Mouse (Mus musculus): ENCODE measurements at regions not wholly inside any gene's neighbourhood (a gene's known extent, or its start where the extent isn't known, plus 50 kb on each side); places are given as distances from the start of the nearest gene placed in this dataset.
A peak's percentile ranks its signal among the peaks of the same experiment; 100 is the strongest.
"Not testable (repeated sequence)": the region's sequence is repeated elsewhere in the genome, so short reads cannot be mapped to it uniquely, and the experiment has no call there.

DNA sequence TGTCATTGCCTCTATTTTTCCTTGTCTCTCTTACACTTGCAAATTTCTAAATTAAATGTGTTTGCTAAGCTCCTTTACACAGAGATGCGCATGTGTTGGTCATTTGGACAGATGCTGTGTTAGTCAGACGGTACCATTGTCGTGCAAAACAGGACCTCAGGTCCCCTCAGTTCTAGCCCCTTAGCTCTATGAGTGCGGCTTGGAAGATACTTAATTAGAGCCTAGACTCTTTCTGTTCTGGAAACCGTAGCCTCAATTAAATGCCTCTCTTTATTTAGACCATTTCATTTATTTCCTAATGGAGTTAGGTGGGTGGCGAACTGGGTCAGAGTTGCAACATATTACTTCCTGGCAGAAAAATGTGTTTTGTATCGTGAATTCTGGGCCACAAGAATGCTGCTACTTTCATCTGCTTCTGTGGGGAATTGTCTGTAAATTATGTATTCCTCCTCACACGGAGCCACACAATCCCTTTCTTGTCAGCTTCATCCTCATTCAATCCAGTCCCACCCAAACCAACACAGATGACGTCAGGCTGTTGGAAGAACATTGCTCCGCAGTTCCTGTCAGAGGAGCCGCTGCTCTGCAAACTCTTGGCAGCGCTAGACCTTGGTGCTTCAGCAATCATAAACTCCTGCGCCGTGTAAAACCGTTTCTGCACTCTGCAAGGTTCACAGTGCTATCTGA is 345.4 kb upstream of the Nova1 start:
- DNase-seq (ENCODE audit: low spot score in 2 of 2): peak; percentile 53 to 59

DNA sequence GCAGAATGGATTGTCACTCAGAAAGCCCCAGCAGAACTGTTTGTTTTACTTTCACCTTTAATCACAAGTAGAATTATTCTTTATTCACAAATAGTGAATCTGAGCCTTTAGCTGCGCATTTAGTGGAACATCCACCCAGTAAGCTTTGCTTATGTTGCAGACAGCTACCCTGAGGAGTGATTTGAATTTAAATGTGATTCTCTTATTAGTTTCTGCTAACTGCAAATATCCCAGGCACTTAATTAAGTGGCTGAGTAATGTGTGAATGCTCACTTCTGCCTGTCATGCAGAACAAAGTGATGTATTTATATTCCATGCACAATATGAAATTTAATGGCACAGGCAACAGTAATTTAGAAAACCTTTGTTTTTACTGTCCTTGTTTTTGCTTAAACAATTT is 344.4 kb upstream of the Nova1 start:
- no peak for DNase-seq (ENCODE audit: low spot score in 2 of 2)

DNA sequence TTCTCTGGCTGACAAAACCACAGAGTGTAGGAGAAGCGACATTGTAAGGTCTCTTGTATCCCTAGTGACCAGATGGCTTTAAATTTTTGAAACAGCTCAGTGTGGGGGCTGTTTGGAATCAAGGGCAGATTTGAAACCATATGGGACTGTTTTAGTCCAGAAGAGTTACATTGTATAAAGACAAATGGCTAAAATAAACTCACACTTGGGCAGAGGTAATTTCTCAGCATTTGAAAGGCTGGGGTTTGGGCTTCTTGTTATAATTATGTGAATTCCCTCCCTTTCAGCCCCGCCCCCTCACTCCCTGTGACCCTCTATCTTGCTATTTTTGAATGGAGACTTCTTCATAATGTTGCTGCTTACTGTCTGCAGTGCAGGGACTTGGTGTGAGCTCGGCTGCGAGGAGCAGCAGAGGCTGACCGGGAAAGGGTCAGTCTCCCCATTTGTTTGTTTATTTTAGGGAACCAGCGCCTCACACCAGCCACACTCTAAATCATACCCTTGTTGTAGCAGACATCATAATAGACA is 344.0 kb upstream of the Nova1 start:
- peak; percentile 3 to 6 for DNase-seq (ENCODE audit: low spot score in 2 of 2)

DNA sequence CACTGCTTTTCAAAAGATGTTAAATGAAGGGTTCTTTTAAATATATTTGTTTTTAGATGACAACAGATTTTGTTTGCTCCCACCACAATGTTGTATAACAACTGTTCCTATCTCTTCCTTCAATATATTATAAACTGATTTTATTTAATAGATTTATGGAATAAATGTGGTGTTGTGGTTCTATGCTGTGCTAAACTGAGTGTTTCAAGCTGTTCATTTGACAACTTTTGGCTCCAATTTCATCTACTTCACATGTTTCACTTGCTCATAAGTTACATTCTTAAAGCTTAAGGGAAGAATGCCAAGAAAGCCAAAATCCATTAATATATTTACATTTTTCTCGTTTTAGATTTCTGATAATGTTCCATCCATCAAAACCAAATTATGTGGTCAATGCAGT is 341.9 kb upstream of the Nova1 start:
- no peak for DNase-seq (ENCODE audit: low spot score in 2 of 2)

DNA sequence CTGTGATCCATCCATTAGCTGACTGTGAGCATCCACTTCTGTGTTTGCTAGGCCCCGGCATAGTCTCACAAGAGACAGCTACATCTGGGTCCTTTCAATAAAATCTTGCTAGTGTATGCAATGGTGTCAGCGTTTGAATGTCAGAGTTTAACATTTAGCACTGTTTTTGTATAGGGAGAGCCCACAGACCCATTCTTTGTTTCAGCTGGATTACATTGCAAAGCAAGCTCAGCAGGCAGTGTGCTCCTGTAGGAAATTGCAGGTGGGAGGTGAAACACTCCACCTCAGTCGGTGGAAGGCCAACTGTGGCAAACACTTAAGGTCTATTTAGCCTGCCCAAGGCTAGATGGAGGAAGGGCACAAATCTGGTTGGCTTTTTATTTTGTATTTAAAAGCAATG is 337.2 kb upstream of the Nova1 start:
- not testable (repeated sequence) for DNase-seq (ENCODE audit: low spot score in 2 of 2)

DNA sequence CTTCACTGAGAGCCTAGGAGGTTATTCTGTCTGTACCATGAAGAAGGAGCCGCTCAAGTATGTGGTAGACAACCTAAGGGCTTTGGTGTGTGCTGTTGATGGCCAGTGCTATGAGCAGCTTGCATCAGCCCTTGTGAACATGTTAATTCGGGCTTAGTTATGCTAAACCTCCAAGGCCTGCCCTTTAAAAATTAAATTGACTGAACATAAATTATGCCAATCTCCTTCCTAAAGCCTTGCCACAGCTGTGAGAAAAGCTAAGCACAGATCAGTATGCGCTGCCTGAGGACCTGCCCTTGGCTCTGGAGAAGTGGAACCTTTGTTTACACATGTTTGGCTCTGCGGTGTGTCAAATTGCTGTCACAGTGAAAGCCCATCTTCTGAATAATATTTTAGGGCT is 321.9 kb upstream of the Nova1 start:
- DNase-seq (ENCODE audit: low spot score in 2 of 2): no peak

DNA sequence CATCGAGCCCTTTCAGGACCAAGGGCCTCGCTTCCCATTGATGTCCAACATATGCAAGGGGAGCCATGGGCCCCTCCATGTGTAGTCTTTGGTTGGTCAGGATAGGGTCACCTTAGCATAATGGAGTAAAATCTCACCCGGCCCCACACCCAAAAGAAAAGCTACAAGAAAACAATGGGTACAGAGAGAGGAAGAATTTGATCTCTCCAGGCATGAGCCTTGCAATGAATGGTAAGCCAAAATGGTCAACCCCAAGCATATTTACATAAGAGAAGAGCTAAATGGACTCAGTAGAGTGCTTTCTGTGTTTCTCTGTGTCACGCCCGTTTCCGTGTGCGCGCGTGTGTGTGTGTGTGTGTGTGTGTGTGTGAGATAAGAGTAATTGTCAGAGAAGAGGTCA is 311.1 kb upstream of the Nova1 start:
- DNase-seq (ENCODE audit: low spot score in 2 of 2): no peak

DNA sequence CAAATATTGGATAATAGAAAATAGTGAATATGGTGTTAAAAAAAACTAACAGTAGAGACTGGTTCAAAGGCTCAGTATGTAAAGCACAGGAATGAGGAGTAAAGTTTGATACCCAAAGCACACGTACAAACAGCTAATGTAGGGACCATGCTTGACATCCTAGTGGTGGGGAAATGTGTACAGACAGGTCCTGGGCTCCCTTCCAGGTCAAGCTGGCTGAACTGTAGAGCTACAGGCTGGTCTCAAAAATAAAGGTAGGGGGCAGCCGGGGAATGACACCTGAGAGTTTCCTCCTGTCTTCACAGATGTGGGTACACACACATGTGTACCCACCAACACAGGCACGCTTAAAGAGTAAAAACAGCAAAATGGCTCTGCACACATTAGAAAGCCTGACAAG is 309.9 kb upstream of the Nova1 start:
- DNase-seq (ENCODE audit: low spot score in 2 of 2): no peak

DNA sequence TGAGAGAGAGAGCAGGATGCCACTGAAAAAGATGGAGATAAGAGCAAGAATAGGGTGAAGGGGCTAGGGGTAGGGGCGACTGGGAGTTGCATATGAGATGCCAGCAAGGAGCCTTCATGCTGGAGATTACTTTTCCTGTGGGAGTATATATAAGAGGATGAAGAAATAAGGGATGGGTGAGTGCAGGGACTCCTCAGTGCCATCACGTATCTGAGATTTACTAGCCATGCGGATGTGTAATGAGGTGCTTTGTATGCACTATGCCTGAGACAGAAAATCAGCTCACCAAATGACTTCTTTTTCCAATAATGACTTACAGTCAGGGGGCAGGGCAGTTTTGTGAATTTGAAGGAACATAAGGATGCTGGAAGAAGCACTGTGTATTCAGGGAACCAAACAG is 302.7 kb upstream of the Nova1 start:
- no peak for DNase-seq (ENCODE audit: low spot score in 2 of 2)

DNA sequence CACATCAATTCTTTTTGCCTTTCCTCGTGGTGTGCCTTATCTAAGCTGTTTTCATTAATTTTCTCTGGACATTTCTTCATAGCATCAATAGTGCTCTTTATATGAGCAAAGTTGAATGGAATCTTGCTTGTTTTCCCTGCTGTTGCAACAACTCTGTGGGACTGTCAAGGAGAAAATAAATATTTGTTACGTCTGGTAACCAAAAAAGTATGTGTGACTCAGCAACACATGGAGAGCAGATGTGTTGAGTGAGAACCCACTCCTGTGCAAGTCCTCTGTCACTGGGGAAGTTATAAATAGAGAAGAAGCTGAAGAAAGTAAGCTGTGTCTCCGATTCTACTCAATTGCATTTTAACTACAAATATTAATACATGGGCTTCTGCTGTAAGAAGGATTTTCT is 298.8 kb upstream of the Nova1 start:
- no peak for DNase-seq (ENCODE audit: low spot score in 2 of 2)

DNA sequence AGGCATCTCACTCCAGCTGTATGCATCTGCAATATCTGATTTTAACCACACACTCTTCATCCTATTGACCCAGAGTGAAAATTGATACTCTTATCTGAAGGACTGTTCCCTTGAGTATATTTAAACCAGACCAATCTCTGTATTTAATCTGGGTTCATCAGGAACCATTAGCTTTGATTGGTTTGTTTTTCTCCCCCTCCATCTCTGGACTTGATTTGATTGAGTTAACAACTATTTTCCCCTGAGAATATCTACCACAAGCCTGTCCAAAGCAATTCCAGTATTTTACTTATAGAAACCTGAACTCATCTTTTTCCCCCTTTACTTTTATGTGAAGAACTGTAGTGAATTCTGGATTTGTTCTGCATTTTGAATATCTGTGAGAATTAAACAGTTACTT is 270.5 kb upstream of the Nova1 start:
- DNase-seq (ENCODE audit: low spot score in 2 of 2): no peak

DNA sequence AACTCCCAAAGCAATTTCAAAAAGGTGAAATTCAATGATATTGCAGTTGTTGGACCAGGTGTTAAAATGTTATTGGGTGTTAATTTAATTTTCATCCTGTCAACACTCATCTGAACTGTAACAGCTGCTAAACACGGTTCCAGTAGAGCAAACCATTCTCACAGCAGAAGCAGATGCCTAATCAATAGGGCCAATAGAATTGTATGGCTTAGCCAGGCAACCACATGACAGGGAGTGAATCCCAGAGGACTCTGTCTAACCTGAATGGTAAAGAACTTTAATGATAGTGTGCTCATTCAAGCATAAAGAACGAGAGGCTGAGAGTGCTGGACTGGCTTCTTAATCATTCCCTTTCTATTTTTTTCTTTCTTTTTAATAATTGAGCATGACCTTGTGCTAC is 256.2 kb upstream of the Nova1 start:
- no peak for DNase-seq (ENCODE audit: low spot score in 2 of 2)

DNA sequence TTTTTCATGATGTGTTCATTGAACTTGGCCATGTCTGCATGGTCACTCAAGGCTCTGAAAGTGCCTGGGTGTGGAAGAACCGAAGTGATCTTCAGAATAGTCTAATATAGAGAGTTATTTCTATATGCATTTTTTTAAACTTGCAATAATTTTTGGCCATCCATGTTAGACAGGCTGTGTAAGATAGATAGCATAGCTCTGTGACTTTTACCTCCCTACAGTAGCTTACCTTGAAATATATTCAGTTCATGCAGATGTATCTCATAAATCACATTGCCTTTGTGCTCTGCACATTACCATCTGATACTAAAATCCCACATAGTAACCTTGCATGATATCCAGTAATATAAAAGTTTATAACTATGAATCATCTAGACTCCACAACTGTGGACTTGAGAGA is 233.7 kb upstream of the Nova1 start:
- no peak for DNase-seq (ENCODE audit: low spot score in 2 of 2)

DNA sequence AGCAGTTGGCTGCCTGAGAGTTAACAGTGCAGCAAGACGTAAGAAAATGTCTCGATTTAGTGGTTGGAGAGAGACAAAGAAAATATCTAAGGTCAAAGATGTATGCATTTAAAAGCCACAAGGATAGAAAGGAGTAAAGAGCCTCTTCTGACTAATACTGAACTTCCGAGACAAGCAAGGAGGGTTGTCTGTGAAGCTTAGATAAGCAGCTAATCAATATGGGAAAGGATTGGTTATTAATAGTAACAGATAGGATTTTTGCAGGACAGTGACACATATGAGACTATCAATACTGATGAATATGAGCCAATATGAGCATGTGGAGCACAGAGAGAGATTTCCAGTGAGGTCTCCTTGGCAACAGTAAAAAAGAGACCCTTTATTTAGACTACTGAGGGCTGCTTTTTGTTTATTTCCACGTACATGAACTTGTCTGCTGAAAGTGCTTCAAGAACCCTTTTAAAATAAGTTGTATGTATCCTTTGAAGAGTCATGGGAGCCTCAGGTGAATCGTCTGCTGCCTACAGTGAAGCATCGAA is 202.2 kb upstream of the Nova1 start:
- no peak for DNase-seq (ENCODE audit: low spot score in 2 of 2)

DNA sequence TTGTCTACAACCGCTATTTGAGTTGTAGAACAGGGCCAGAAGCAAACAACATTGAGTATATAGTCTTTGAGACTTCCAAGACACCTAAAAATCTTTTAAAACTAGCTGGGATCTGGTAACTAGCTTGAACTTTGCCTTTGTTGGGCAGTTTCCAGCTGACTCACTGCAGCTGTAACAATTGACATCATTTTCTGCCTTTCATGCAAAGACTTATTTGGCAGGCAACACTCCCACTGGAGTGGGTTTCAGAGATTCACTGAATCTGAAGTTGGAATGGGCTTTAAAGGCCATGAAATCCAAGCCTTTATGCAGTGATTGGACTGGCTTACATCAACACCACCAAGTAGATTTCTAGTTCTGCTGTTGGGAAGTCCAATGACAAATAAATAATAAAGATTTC is 173.6 kb upstream of the Nova1 start:
- DNase-seq (ENCODE audit: low spot score in 2 of 2): no peak

DNA sequence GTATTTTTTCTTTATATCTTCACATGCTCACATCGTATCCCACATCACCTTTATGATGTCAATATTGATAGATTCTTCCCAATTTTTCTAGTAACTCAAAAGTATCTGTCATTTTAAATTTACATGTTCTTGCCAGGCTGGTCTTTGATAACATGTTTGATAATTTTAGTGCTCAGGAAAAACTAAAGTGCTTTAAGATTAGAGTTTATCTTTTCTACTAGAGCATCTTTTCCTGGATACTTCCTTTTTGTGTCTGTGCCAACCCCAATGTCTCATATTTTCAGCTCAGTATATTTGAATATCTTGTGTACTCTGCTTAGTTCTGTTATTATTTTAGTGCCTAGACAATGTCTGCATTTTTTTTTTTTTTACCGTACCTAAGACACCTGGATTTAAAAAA is 170.2 kb upstream of the Nova1 start:
- no peak for DNase-seq (ENCODE audit: low spot score in 2 of 2)

DNA sequence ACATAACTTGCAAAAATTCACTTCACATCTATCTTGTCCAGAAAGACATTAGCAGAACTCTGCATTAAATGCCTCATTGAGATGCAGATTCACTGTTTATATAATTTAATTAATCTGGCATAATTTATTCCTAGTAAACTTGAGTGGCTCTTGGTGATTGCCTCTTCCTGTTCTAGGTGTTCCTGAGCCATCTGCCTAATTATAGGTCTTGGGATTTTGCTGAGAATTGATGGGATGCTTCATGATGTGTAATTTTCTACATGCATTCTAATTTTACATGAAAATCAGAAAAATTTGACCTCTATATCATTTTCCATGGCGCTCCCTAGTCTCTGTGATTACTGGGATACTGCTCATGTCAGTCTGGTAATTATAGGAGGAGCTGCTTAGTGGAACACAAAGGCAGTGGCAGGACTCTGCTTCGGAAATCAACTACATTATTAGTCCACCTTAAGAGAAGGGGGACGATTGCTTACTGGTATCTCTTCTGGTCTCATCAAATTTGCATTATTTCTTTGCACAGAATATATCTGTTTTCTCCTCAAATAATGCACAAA is 131.6 kb upstream of the Nova1 start:
- no peak for DNase-seq (ENCODE audit: low spot score in 2 of 2)

DNA sequence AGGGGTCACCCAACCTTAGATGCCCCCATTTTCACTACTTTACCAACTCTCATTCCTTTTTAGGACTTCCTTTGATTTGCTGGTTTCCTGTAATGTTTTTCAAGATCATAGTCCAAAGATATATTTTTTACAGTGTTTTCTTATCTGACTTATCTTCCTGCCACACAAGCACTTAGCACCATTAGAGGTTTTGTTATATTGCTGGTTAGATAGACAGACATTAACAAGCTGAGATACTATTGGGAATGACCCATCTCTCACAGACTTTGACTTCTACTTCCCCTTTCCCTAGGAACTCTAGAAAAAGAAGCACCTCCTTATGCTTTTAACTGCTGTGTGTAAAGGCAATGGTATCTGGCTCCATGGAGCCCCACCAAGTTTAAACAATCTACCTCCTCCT is 127.0 kb upstream of the Nova1 start:
- DNase-seq (ENCODE audit: low spot score in 2 of 2): no peak

DNA sequence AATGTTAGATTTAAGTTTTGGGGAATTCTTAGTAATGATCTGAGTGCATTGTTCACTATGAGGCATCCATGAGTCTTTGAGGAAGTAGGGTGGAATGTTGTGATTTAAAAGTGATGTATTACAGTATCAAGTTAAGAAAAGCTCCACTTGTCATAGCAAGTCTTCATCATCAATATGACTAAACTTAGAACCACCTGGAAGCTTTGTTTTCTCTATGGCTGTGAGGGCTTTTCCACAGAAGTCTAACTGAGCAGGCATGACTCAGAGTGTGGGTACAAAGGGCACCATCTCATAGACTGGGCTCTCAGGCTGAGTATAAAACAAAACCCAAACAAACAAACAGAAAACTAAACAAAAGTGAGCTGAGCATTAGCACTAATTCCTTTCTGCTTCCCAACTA is 112.4 kb upstream of the Nova1 start:
- DNase-seq (ENCODE audit: low spot score in 2 of 2): no peak

DNA sequence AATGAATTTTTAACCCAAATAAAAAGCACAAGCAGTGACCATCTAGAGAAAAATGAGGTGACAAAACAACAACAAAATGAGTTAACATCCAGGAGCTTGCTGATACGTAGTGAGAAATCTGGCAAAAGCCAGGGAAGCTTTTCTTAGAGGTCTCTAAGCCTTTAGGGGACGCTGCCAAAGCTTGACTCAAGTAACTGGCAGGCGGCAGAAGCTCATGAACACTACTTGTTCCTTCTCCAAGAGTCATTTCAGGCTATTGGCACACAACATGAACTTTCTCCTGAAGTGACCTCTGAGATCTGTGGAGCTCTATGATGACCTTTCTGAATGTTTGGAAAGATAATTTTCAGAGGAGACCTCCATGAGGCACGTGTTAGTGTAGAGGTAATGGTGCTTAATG is 98.6 kb upstream of the Nova1 start:
- DNase-seq (ENCODE audit: low spot score in 2 of 2): no peak

DNA sequence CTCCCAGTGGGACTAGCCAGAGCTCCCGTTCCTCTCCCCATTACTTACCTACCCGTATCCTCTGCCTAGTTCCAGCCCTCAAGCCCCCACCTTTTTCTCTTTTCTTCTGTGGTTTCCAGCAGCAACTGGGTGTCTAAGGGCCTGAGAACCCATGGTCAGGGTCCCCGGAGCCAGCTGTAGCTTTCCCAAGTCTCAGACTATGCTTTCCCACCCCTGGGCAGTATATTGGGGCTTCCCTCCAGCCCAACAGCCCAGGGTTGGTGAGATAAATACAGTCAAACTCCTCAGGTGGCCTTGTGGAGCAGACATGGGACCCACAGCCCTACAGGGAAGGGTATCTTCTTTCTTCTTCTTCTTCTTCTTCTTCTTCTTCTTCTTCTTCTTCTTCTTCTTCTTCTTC is 59.4 kb upstream of the Nova1 start:
- no peak for DNase-seq (ENCODE audit: low spot score in 2 of 2)

DNA sequence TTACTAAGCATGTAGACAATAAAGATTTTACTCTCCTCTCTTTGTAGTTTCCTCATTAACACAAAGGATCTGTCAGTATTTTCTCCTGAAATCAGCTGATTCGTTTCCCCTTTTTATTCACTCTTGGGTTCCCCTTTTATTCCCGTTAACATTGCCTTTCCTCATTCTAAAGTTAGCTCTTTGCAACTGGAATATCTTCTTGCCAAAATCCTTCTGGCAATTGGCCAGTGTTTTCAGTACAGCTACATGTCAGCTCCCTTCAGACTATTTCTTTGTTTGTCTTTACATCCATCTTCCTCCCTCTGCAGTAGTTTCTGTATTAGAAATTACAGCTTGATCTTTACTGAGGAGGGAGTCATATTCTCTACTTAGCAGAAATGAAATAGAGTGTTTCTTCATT is 51.4 kb upstream of the Nova1 start:
- peak in 1 of 2 experiments; percentile 3 for DNase-seq (ENCODE audit: low spot score in 2 of 2)
